Mouse (Mus musculus) liver, embryonic 15.5 days (tissue): ENCODE measurements around the gene Vmn1r177. TPM values are rescaled to one million over a fixed set of nuclear protein-coding genes. Genes with fewer than 3 reads are reported as not detected.
"Not testable (repeated sequence)": the region's sequence is repeated elsewhere in the genome, so short reads cannot be mapped to it uniquely, and the experiment has no call there.

Source experiments
- ATAC-seq: fragments of 200-750 bp; cut with Nextera tagmentation; 2 replicates; pipeline ENCODE4 v1.8.0; 2017; ENCODE audit warnings: moderate number of reproducible peaks, mild to moderate bottlenecking, moderate library complexity; ENCODE audit not compliant: insufficient read depth
- H3K27ac ChIP-seq: fragments of 300-500 bp; sonication (generic); replicated peaks from 2 replicates; pipeline ENCODE4 v1.5.1; 2015; ENCODE audit warnings: mild to moderate bottlenecking, inconsistent platforms
- H3K27me3 ChIP-seq: fragments of 300-500 bp; sonication (generic); 2 replicates; pipeline ENCODE4 v1.6.1; 2015; ENCODE audit warnings: mild to moderate bottlenecking, inconsistent platforms
- H3K36me3 ChIP-seq: fragments of 300-500 bp; sonication (generic); replicated peaks from 2 replicates; pipeline ENCODE4 v1.6.1; 2015; ENCODE audit warnings: moderate library complexity, mild to moderate bottlenecking, inconsistent platforms
- H3K4me1 ChIP-seq: fragments of 300-500 bp; sonication (generic); replicated peaks from 2 replicates; pipeline ENCODE4 v1.6.1; 2015; ENCODE audit warnings: inconsistent platforms
- H3K4me2 ChIP-seq: fragments of 300-500 bp; sonication (generic); 2 replicates; pipeline ENCODE4 v1.6.1; 2015; ENCODE audit warnings: moderate library complexity, mild to moderate bottlenecking, inconsistent platforms
- H3K4me3 ChIP-seq: fragments of 300-500 bp; sonication (generic); replicated peaks from 2 replicates; pipeline ENCODE4 v1.5.1; 2015; ENCODE audit warnings: mild to moderate bottlenecking, inconsistent platforms
- H3K9ac ChIP-seq: fragments of 300-500 bp; sonication (generic); 2 replicates; pipeline ENCODE4 v1.6.1; 2015; ENCODE audit warnings: moderate library complexity, mild to moderate bottlenecking, inconsistent platforms
- H3K9me3 ChIP-seq: fragments of 300-500 bp; sonication (generic); replicated peaks from 2 replicates; pipeline ENCODE4 v1.6.1; 2016; ENCODE audit warnings: inconsistent platforms
- WGBS: fragments of 180-500 bp; shearing (Covaris S2); methylation state at CpG from one replicate; pipeline ENCODE4 v1.1.7; 2015; ENCODE audit warnings: mixed read lengths; ENCODE audit not compliant: insufficient replicate concordance; 5-methylcytosine and 5-hydroxymethylcytosine counted together
- polyA plus RNA-seq: library from polyadenylated mRNA; unstranded; fragments of >200 nt; fragmentation: Nextera tagmentation; extraction: Ambion mirVana; gene quantifications from 2 replicates; pipeline ENCODE4 v1.2.1, GENCODE M21; 2015

Gene Vmn1r177
- not detected in 2 replicates for polyA plus RNA-seq

GRCm38 (mm10) chr7:23866349-23866748 lies at the start of gene Vmn1r177:
Gene Vmn1r177 (minus strand): TSS chr7:23866449.
- not testable (repeated sequence) for H3K4me2 ChIP-seq, H3K9me3 ChIP-seq, H3K27me3 ChIP-seq, H3K4me1 ChIP-seq, H3K4me3 ChIP-seq, ATAC-seq, H3K9ac ChIP-seq, H3K27ac ChIP-seq, H3K36me3 ChIP-seq
- WGBS: 25% methylated on average over 1 of the region's 1 CpGs

- Histone ChIP-seq H3K27me3 (no peaks in the 10 kb centered on the region), H3K4me3 (no peak within 1 kb of the TSS), H3K4me1 (no peaks in the 10 kb centered on the region), H3K36me3 (no peaks in the 10 kb centered on the region), H3K27ac (no peak within 1 kb of the TSS), H3K9me3 (no peaks in the 10 kb centered on the region), H3K4me2 (no peak within 1 kb of the TSS), H3K9ac (no peak within 1 kb of the TSS)
- no peak for ATAC-seq
- WGBS: 54% methylated on average over 1 of the region's 1 CpGs
Observed at GRCm38 (mm10) chr7:23891709-23892108, 25.5 kb upstream of the Vmn1r177 start, which contains the start of gene Vmn1r178. Gene Vmn1r178 (plus strand): TSS chr7:23892009.

- not testable (repeated sequence) for H3K4me1 ChIP-seq
- WGBS: 46% methylated on average over 4 of the region's 4 CpGs
Observed at GRCm38 (mm10) chr7:23876918-23877317, 10.7 kb upstream of the Vmn1r177 start.

GRCm38 (mm10) chr7:23837272-23837671 lies 29.0 kb downstream of the Vmn1r177 start, which contains the start of gene Vmn1r176:
Gene Vmn1r176 (minus strand): TSS chr7:23837372.
- not testable (repeated sequence) for H3K4me1 ChIP-seq, H3K36me3 ChIP-seq, H3K9ac ChIP-seq, H3K27me3 ChIP-seq, H3K27ac ChIP-seq, H3K4me2 ChIP-seq, H3K9me3 ChIP-seq, H3K4me3 ChIP-seq, ATAC-seq
- WGBS: no CpG with 5 or more reads among the region's 1 CpGs

More at GRCm38 (mm10) chr7:23876918-23877317, 10.7 kb upstream of the Vmn1r177 start:
- H3K27ac ChIP-seq, H3K4me2 ChIP-seq, H3K27me3 ChIP-seq, H3K9ac ChIP-seq, H3K9me3 ChIP-seq, H3K4me3 ChIP-seq, H3K36me3 ChIP-seq, ATAC-seq: not testable (repeated sequence)

Other genes with a start within 250 kb of the Vmn1r177 start
- gene Vmn1r171, start 235.7 kb downstream of the Vmn1r177 start, polyA plus RNA-seq: not detected in 2 replicates
- not detected in 2 replicates for gene Vmn1r172, start 208.1 kb downstream of the Vmn1r177 start, polyA plus RNA-seq
- gene Vmn1r173, start 165.7 kb downstream of the Vmn1r177 start, polyA plus RNA-seq: not detected in 2 replicates
- not detected in 2 replicates for gene Vmn1r174, start 114.2 kb downstream of the Vmn1r177 start, polyA plus RNA-seq
- not detected in 2 replicates for gene Vmn1r175, start 55.8 kb downstream of the Vmn1r177 start, polyA plus RNA-seq
- not detected in 2 replicates for gene Vmn1r176, start 29.1 kb downstream of the Vmn1r177 start, polyA plus RNA-seq
- gene Vmn1r178, start 25.6 kb upstream of the Vmn1r177 start, polyA plus RNA-seq: not detected in 2 replicates
- gene Vmn1r179, start 60.5 kb upstream of the Vmn1r177 start, polyA plus RNA-seq: not detected in 2 replicates
- gene Vmn1r180, start 84.2 kb upstream of the Vmn1r177 start, polyA plus RNA-seq: not detected in 2 replicates
- gene Vmn1r181, start 108.2 kb upstream of the Vmn1r177 start, polyA plus RNA-seq: not detected in 2 replicates
- gene V1rd19, start 135.2 kb upstream of the Vmn1r177 start, polyA plus RNA-seq: not detected in 2 replicates
- gene Vmn1r183, start 186.8 kb upstream of the Vmn1r177 start, polyA plus RNA-seq: not detected in 2 replicates
- gene Zfp180, start 215.5 kb upstream of the Vmn1r177 start, polyA plus RNA-seq: 8.0 and 9.7 TPM in 2 replicates
- 0.50 and 0.54 TPM in 2 replicates for gene Zfp112, start 245.9 kb upstream of the Vmn1r177 start, polyA plus RNA-seq